ENCODE assay signal across 18 mouse cellular contexts in the genomic region with DNA sequence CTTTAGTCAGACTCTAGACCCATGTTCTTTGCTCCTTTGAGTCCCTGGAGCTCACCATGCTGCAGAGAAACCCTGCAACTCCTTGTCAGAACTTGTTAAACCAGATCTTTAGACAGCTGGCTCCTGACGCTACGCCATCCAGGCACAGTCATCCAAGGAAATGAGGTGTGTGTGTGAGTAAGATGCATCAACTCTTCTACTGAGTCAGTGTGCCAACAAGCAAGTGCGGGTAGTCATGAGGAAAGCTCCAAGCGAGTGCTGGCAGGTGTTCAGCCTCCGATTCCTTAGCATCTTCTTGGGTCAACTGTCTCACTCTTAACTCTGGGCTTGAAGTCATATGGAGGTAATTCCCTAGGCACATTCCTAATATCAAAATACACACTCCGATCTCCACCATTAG.
"Had no signal": no experiment of that assay in that cellular context is flagged by ENCODE, and none has a peak within 500 bp of the region (broad histone marks: within the 10 kb centered on the region; RNA-seq: fewer than 3 reads in every experiment).

No protein-coding gene starts in this region.

- H3K36me3 ChIP-seq: lung, embryonic 15.5 days; midbrain, embryonic 12.5 days; neural tube, embryonic 12.5 days; stomach, embryonic 15.5 days had no signal

- H3K27me3 ChIP-seq: lung, embryonic 15.5 days; megakaryocyte, embryonic 14.5 days; midbrain, embryonic 12.5 days; neural tube, embryonic 12.5 days; stomach, embryonic 15.5 days had no signal

- H3K4me1 ChIP-seq: lung, embryonic 15.5 days; megakaryocyte, embryonic 14.5 days; neural tube, embryonic 12.5 days; stomach, embryonic 15.5 days had no signal

- H3K4me2 ChIP-seq: lung, embryonic 15.5 days; midbrain, embryonic 12.5 days; neural tube, embryonic 12.5 days; stomach, embryonic 15.5 days had no signal

- H3K9me3 ChIP-seq: lung, embryonic 15.5 days; megakaryocyte, embryonic 14.5 days; midbrain, embryonic 12.5 days; neural tube, embryonic 12.5 days; stomach, embryonic 15.5 days had no signal

- H3K4me3 ChIP-seq: lung, embryonic 15.5 days; megakaryocyte, embryonic 14.5 days; midbrain, embryonic 12.5 days; neural tube, embryonic 12.5 days; stomach, embryonic 15.5 days had no signal

- ATAC-seq: liver, postnatal 0 days; lung, postnatal 0 days; midbrain, embryonic 16.5 days had no signal

- H3K27ac ChIP-seq: lung, embryonic 15.5 days; macrophage; midbrain, embryonic 12.5 days; neural tube, embryonic 12.5 days; stomach, embryonic 15.5 days; stomach, postnatal 0 days had no signal

- H3K9ac ChIP-seq: liver, postnatal 0 days; lung, embryonic 15.5 days; midbrain, embryonic 12.5 days; neural tube, embryonic 12.5 days; stomach, embryonic 15.5 days had no signal

- DNase-seq: liver, postnatal 0 days; lung, adult 2 months; lung, postnatal 14 days; lung, postnatal 36 days; midbrain, embryonic 14.5 days; right cerebral cortex, postnatal 14 days; thymus, adult 2 months; thymus, postnatal 25 days; thymus, postnatal 4 days had no signal
